Mouse (Mus musculus) layer of hippocampus, adult 8-10 months (tissue): ENCODE measurements around the gene Tarbp2. TPM values are rescaled to one million over a fixed set of nuclear protein-coding genes. Genes with fewer than 3 reads are reported as not detected.

Experiments used
- total RNA-seq, 4 experiments: library from RNA; stranded (reverse); gene quantifications; 2 replicates each; pipeline ENCODE4 v1.2.4; 2022

The Tarbp2 gene
- total RNA-seq, 4 experiments from 2014 or later: 34.0 to 39.8 (median 36.6) TPM

Other genes starting within 250 kb of the Tarbp2 start
- gene Gm9918, start 247.6 kb upstream of the Tarbp2 start, total RNA-seq: under 1 TPM in 1 of 4 experiments, not detected in 3; 0.16 TPM
- 10 to 100 TPM; 36.9 to 41.8 (median 38.5) TPM for gene Mfsd5, start 238.7 kb upstream of the Tarbp2 start, total RNA-seq
- 1 to 10 TPM in 2 of 4 experiments, under 1 TPM in 2; 0.67 to 2.4 (median 1.1) TPM for gene Espl1, start 221.9 kb upstream of the Tarbp2 start, total RNA-seq
- 100 to 1,000 TPM; 400 to 493 (median 445) TPM for gene Pfdn5, start 192.1 kb upstream of the Tarbp2 start, total RNA-seq
- gene Myg1, start 186.5 kb upstream of the Tarbp2 start, total RNA-seq: 10 to 100 TPM; 66.5 to 76.4 (median 71.6) TPM
- 10 to 100 TPM; 20.6 to 33.5 (median 24.7) TPM for gene Aaas, start 167.4 kb upstream of the Tarbp2 start, total RNA-seq
- gene Sp7, start 151.0 kb upstream of the Tarbp2 start, total RNA-seq: under 1 TPM; 0.37 to 0.78 (median 0.59) TPM
- gene Sp1, start 112.0 kb upstream of the Tarbp2 start, total RNA-seq: 10 to 100 TPM; 27.4 to 30.1 (median 28.8) TPM
- 1 to 10 TPM in 2 of 4 experiments, under 1 TPM in 2; 0.40 to 2.0 (median 1.1) TPM for gene Amhr2, start 72.8 kb upstream of the Tarbp2 start, total RNA-seq
- gene Prr13, start 59.2 kb upstream of the Tarbp2 start, total RNA-seq: 10 to 100 TPM; 34.4 to 49.3 (median 40.9) TPM
- gene Pcbp2, start 47.7 kb upstream of the Tarbp2 start, total RNA-seq: 100 to 1,000 TPM; 489 to 507 (median 494) TPM
- gene Gm10337, start 14.5 kb upstream of the Tarbp2 start, total RNA-seq: not detected
- gene Map3k12, start 1.1 kb upstream of the Tarbp2 start, total RNA-seq: 10 to 100 TPM; 87.5 to 99.1 (median 96.9) TPM
- gene Npff, start 6.8 kb downstream of the Tarbp2 start, total RNA-seq: 1 to 10 TPM; 3.0 to 6.2 (median 4.4) TPM
- under 1 TPM in 1 of 4 experiments, not detected in 3; 0.96 TPM for gene Gm28047, start 106.9 kb downstream of the Tarbp2 start, total RNA-seq
- 10 to 100 TPM; 44.2 to 55.6 (median 52.2) TPM for gene Atf7, start 107.3 kb downstream of the Tarbp2 start, total RNA-seq
- 10 to 100 TPM in 2 of 4 experiments, 1 to 10 TPM in 2; 7.0 to 12.5 (median 10.0) TPM for gene Atp5g2, start 154.2 kb downstream of the Tarbp2 start, total RNA-seq
- gene Calcoco1, start 204.0 kb downstream of the Tarbp2 start, total RNA-seq: 10 to 100 TPM; 87.2 to 96.6 (median 91.0) TPM